Mouse (Mus musculus) embryonic facial prominence, embryonic 12.5 days (tissue): ENCODE results near the gene Aph1c. TPM values are rescaled to one million over a fixed set of nuclear protein-coding genes. Genes with fewer than 3 reads are reported as not detected.
"Not testable (repeated sequence)": the region's sequence is repeated elsewhere in the genome, so short reads cannot be mapped to it uniquely, and the experiment has no call there.

ENCODE experiments used
- ATAC-seq: fragments of 200-750 bp; cut with Nextera tagmentation; 2 replicates; pipeline ENCODE4 v1.8.0; 2017; ENCODE audit not compliant: insufficient number of reproducible peaks, insufficient read depth, low FRiP score, low TSS enrichment
- H3K27ac ChIP-seq: fragments of 300-500 bp; sonication (generic); 2 replicates; pipeline ENCODE4 v1.5.1; 2016; ENCODE audit warnings: mild to moderate bottlenecking
- H3K27me3 ChIP-seq: fragments of 300-500 bp; sonication (generic); 2 replicates; pipeline ENCODE4 v1.6.1; 2016; ENCODE audit warnings: mild to moderate bottlenecking, moderate library complexity
- H3K36me3 ChIP-seq: fragments of 300-500 bp; sonication (generic); 2 replicates; pipeline ENCODE4 v1.6.1; 2016; ENCODE audit warnings: mild to moderate bottlenecking
- H3K4me1 ChIP-seq: fragments of 300-500 bp; sonication (generic); 2 replicates; pipeline ENCODE4 v1.6.1; 2016
- H3K4me2 ChIP-seq: fragments of 300-500 bp; sonication (generic); replicated peaks from 2 replicates; pipeline ENCODE4 v1.6.1; 2016; ENCODE audit warnings: mild to moderate bottlenecking, moderate library complexity
- H3K4me3 ChIP-seq: fragments of 300-500 bp; sonication (generic); 2 replicates; pipeline ENCODE4 v1.5.1; 2016; ENCODE audit warnings: mild to moderate bottlenecking
- H3K9ac ChIP-seq: fragments of 300-500 bp; sonication (generic); 2 replicates; pipeline ENCODE4 v1.6.1; 2016; ENCODE audit warnings: mild to moderate bottlenecking, moderate library complexity
- H3K9me3 ChIP-seq: fragments of 300-500 bp; sonication (generic); 2 replicates; pipeline ENCODE4 v1.6.1; 2016; ENCODE audit warnings: mild to moderate bottlenecking, moderate library complexity
- WGBS: fragments of 180-500 bp; shearing (Covaris S2); methylation state at CpG from one replicate; pipeline ENCODE4 v1.1.7; 2016; 5-methylcytosine and 5-hydroxymethylcytosine counted together
- polyA plus RNA-seq: library from polyadenylated mRNA; unstranded; fragments of >200 nt; fragmentation: Nextera tagmentation; extraction: Ambion mirVana; gene quantifications from 2 replicates; pipeline ENCODE4 v1.2.1, GENCODE M21; 2016

Gene Aph1c
- polyA plus RNA-seq = 2.9 and 3.1 TPM in 2 replicates

DNA sequence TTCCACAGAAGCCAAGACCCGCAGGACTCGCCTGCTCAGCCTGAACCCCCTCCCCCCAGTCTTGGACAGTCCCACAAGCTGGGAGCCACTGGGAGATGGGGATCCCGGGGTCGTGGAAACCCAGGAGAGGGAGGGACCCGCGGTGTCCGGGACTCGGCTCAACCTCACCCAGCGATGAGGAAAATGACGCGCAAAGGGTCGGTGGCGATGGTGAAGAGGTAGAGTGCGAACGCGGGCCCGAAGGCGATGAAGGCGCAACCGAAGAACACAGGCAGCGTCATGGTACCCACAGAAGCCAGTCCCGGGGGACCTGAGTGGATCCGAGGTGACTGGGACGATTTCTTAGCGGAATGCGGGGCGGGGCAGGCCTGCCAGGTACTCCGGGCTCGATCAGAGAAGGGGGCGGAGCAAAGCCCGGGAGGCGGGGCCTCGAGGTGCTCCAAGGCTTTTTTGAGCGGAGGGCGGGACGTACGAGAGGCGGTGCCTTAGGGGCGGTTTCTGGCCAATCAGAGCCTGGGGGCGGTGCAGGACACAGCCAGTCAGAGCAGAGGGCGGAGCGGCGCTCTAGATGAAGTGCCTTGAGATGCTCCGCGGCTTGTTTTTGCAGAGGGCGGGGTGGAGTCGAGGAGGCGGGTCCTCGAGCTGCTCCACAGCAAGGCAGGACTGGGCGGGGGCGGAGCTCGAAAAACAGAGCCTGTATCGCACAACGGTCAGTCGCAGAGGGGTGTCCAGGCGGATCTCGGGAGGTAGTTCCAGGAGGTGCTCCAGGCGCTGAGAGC is at the start of gene Aph1c:
TSS of gene Aph1c (minus strand) at position 409 of the 779 bp plus-strand sequence.
- peaks cover 7% of the 10 kb centered on the region; the same call in 1 of the 2 replicates for H3K4me1 ChIP-seq
- peak within 1 kb of the TSS; percentile 48 for H3K9ac ChIP-seq
- no peaks in the 10 kb centered on the region for H3K36me3 ChIP-seq
- WGBS = under 1% methylated on average over 58 of the region's 58 CpGs
- H3K4me3 ChIP-seq = peak within 1 kb of the TSS; percentile 51
- ATAC-seq = peak; percentile 99
- peak within 1 kb of the TSS; percentile 96 for H3K4me2 ChIP-seq
- no peaks in the 10 kb centered on the region for H3K9me3 ChIP-seq
- no peak within 1 kb of the TSS for H3K27ac ChIP-seq
- peaks cover 4% of the 10 kb centered on the region; the same call in 1 of the 2 replicates for H3K27me3 ChIP-seq

DNA sequence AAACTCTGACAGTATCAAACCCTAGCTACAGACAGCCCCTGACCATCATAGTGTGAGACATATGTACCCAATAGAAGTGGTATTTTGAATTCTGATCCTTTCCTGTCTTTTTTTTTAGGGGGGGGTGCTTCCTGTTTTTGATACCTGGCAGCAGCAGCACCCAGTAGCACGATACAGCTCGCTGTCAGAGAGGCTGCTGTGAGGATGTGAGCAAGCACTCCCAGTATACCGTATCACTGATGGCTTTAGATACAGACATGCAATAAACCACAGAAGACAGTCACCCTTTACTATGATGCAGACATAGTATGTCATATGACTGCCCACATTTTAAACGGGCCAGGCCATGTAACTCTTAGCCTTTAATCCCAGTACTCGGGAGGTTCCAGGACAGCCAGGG is 49.0 kb upstream of the Aph1c start:
- no peaks in the 10 kb centered on the region for H3K9me3 ChIP-seq
- H3K27me3 ChIP-seq = no peaks in the 10 kb centered on the region
- H3K4me2 ChIP-seq = no peak overlapping the region
- no peaks in the 10 kb centered on the region for H3K36me3 ChIP-seq
- no peak overlapping the region for H3K4me3 ChIP-seq
- H3K9ac ChIP-seq = no peak overlapping the region
- no peak for ATAC-seq
- H3K4me1 ChIP-seq = peaks cover 23% of the 10 kb centered on the region
- no peak overlapping the region for H3K27ac ChIP-seq
- 80% methylated on average over 5 of the region's 5 CpGs for WGBS

DNA sequence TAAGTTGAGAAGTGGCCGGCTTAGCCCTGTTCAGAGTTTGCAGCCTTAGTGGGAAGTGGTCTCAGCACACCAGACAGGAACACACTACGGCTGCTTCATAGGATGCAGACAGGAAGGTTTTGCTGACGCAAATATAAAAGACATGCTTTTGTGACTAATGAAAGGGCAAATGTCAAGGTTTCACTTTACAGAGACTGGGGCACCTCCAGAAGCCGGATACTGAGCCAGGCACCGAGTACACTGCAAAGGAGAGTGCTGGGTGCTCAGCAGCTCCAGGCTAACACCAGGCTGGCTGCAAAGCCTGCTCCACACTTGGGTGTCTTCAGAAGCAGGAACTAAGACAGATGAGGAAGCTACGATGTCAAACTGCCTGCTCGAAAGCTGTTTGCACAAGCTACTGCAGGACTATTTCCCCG is 47.9 kb upstream of the Aph1c start:
- H3K9me3 ChIP-seq = no peaks in the 10 kb centered on the region
- no peak overlapping the region for H3K27ac ChIP-seq
- no peak for ATAC-seq
- no peak overlapping the region for H3K9ac ChIP-seq
- H3K4me2 ChIP-seq = no peak overlapping the region
- H3K4me1 ChIP-seq = peaks cover 21% of the 10 kb centered on the region
- no peaks in the 10 kb centered on the region for H3K36me3 ChIP-seq
- no peak overlapping the region for H3K4me3 ChIP-seq
- no peaks in the 10 kb centered on the region for H3K27me3 ChIP-seq
- WGBS = 30% methylated on average over 8 of the region's 8 CpGs

DNA sequence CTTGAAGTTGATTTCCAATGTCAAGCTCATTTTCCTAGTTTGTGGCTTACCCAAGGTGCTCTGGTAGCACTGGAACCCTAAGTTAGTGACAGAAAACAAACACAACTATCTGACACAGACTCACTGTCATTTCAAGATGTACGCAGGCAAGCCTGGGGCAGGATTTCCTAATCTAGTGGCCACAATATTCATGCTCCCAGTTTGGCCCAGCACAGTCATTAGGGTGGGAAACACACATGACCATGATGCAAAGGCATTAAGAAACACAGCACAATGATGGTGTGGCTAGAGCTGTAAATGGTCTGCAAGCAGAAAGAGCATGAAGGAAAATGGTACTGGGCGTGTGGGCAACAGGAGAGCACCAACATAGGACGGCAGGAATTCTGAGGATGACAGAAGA is 47.3 kb upstream of the Aph1c start:
- Histone ChIP-seq H3K4me3 (no peak overlapping the region), H3K36me3 (no peaks in the 10 kb centered on the region), H3K4me1 (peaks cover 16% of the 10 kb centered on the region), H3K9me3 (no peaks in the 10 kb centered on the region), H3K4me2 (no peak overlapping the region), H3K27me3 (no peaks in the 10 kb centered on the region), H3K27ac (no peak overlapping the region), H3K9ac (no peak overlapping the region)
- WGBS = 65% methylated on average over 3 of the region's 3 CpGs
- no peak for ATAC-seq

DNA sequence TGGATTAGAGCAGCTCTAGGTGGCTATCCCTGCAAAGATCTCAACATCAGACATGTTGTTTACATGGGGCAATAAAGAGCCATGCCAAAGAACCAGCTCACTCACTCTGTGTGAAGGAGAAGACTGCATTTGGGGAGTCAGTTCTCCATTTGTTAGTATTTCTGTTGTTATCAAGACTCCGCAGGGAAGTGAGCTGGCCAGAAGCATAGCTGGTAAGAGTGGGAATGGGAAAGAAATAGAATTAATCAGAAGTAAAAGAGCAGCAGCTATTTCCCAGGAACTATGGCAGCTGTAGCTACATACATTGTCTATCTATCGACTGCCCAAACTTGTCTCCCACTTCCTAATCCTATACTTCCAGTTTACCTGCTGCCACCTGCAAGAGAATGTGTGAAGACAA is 46.2 kb upstream of the Aph1c start:
- H3K36me3 ChIP-seq = no peaks in the 10 kb centered on the region
- WGBS = 90% methylated on average over 2 of the region's 2 CpGs
- no peak overlapping the region for H3K4me3 ChIP-seq
- no peak overlapping the region for H3K4me2 ChIP-seq
- no peak overlapping the region for H3K9ac ChIP-seq
- H3K4me1 ChIP-seq = peaks cover 7% of the 10 kb centered on the region
- no peaks in the 10 kb centered on the region for H3K27me3 ChIP-seq
- no peaks in the 10 kb centered on the region for H3K9me3 ChIP-seq
- no peak for ATAC-seq
- H3K27ac ChIP-seq = no peak overlapping the region

DNA sequence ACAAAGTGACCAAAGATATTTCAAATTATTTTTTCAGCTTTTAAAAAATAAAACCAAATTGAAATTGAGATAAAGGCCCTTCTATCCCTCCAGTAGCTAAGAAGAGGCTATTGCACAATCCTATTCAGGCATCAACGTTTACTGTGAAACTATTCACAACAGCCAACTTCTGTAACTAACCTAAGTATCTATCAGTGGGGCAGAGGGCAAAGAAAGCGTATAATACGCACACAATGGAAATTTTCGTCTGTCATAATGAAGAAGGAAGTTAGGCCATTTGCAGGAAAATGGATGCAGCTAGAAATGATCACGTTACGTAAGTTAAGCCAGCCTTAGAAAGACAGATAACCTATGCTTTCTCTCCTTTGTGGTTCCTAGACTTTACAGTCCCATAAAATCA is 45.0 kb upstream of the Aph1c start:
- peaks cover 7% of the 10 kb centered on the region for H3K4me1 ChIP-seq
- H3K36me3 ChIP-seq = no peaks in the 10 kb centered on the region; the same call in 1 of the 2 replicates
- no peak overlapping the region for H3K4me2 ChIP-seq
- 77% methylated on average over 6 of the region's 6 CpGs for WGBS
- 0 out of 2 replicates have a peak, but pooled peaks cover under 1% of the 10 kb centered on the region for H3K9me3 ChIP-seq
- no peaks in the 10 kb centered on the region for H3K27me3 ChIP-seq
- H3K27ac ChIP-seq = no peak overlapping the region
- no peak overlapping the region for H3K4me3 ChIP-seq
- H3K9ac ChIP-seq = no peak overlapping the region
- no peak for ATAC-seq

DNA sequence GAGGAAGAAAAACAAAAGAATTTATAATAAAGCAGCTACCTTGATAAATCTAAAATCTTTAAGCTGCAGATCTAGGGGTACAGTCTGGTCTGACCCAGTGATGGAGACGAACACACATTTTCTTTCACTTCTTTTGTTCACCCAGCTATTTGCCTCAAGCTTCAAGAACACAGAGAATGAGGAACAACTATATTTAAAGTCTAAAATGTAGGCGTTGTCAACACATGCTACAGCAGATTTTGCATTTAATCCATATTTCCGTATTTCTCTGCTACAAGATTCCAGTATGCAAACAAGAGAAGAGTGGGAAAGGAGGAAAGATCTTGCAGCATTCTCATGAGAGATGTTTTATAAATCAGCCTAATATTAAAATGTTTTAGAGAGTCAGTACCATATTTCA is 44.4 kb upstream of the Aph1c start:
- peaks cover 10% of the 10 kb centered on the region for H3K4me1 ChIP-seq
- no peak overlapping the region for H3K9ac ChIP-seq
- peaks cover 6% of the 10 kb centered on the region; the same call in 1 of the 2 replicates for H3K9me3 ChIP-seq
- 94% methylated on average over 3 of the region's 3 CpGs for WGBS
- H3K27ac ChIP-seq = no peak overlapping the region
- no peak overlapping the region for H3K4me3 ChIP-seq
- H3K4me2 ChIP-seq = no peak overlapping the region
- no peaks in the 10 kb centered on the region; the same call in 1 of the 2 replicates for H3K36me3 ChIP-seq
- H3K27me3 ChIP-seq = no peaks in the 10 kb centered on the region
- ATAC-seq = no peak

DNA sequence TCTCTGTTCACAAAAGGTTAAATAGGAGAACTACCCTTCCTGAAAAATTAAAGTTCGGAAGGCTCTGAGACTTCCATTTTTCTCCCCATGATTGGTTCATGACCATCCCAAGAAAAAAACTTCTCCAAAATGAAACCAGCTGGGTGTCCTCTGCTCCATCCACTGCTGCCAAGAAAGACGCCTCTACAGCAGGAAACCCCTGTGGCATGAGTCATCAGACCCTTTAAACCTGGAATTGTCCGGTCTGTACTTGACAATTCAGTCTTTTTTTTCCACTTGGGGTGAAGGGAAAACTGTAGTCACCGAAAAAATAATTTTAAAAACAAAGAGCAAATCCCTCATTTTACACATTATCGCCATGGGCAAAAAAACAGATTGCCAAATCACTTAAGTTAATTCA is 42.1 kb upstream of the Aph1c start:
- Histone ChIP-seq H3K27me3 (no peaks in the 10 kb centered on the region), H3K9ac (no peak overlapping the region), H3K36me3 (no peaks in the 10 kb centered on the region; the same call in 1 of the 2 replicates), H3K4me2 (no peak overlapping the region), H3K4me1 (0 out of 2 replicates have a peak, but pooled peaks cover 3% of the 10 kb centered on the region), H3K4me3 (no peak overlapping the region), H3K9me3 (peaks cover 6% of the 10 kb centered on the region; the same call in 1 of the 2 replicates), H3K27ac (no peak overlapping the region)
- ATAC-seq = no peak
- 64% methylated on average over 5 of the region's 5 CpGs for WGBS

DNA sequence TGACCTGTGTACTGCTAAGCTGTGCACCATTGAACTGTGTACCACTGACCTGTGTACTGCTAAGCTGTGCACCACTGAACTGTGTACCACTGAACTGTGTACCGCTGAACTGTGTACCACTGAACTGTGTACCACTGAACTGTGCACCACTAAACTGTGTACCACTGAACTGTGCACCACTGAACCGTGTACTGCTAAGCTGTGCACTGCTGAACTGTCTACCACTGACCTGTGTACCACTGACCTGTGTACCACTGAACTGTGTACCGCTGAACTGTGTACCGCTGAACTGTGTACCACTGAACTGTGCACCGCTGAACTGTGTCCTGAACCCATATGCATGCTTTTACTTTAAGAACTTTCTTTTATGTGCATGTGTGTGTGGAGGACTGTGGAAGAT is 39.8 kb upstream of the Aph1c start:
- WGBS = 98% methylated on average over 5 of the region's 5 CpGs
- H3K27me3 ChIP-seq = no peaks in the 10 kb centered on the region
- H3K9me3 ChIP-seq = peaks cover 6% of the 10 kb centered on the region; the same call in 1 of the 2 replicates
- no peak overlapping the region for H3K27ac ChIP-seq
- no peak overlapping the region for H3K4me2 ChIP-seq
- 0 out of 2 replicates have a peak, but pooled peaks cover 3% of the 10 kb centered on the region for H3K4me1 ChIP-seq
- H3K36me3 ChIP-seq = no peaks in the 10 kb centered on the region; the same call in 1 of the 2 replicates
- H3K9ac ChIP-seq = no peak overlapping the region
- no peak for ATAC-seq
- H3K4me3 ChIP-seq = no peak overlapping the region

DNA sequence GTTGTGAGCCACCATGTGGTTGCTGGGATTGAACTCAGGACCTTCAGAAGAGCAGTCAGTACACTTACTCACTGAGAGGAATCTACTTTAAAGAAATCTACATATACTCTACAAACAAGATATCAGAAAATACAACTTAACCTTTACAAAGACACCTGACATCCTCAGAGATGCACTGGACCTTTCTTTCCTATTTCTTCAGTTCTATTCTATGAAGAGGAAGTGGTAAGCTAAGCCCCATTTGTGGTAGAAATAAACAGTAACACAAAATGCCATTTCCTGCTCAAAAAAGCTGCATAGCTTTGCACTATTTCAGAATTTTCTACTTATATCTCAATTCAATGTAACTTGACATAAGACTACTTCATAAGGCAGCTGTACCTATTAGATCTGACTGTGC is 39.0 kb upstream of the Aph1c start:
- Histone ChIP-seq H3K9me3 (peaks cover 6% of the 10 kb centered on the region; the same call in 1 of the 2 replicates), H3K9ac (no peak overlapping the region), H3K27ac (no peak overlapping the region), H3K4me3 (no peak overlapping the region), H3K27me3 (no peaks in the 10 kb centered on the region), H3K4me2 (no peak overlapping the region), H3K4me1 (0 out of 2 replicates have a peak, but pooled peaks cover 3% of the 10 kb centered on the region), H3K36me3 (no peaks in the 10 kb centered on the region; the same call in 1 of the 2 replicates)
- ATAC-seq = no peak

DNA sequence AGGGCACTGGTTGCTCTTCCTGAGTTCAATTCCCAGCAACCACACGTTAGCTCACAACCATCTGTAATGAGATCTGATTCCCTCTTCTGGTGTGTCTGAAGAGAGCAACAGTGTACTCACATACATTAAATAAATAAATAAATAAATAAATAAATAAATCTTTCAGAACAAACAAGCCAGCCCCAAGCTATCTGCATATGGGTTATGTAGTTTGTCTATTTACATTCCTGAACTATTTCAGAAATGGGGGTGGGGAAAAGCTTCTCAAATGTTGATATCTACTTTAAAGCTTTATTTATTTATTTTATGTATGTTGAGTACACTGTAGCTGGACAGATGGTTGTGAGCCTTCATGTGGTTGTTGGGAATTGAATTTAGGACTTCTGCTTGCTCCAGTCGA is 38.5 kb upstream of the Aph1c start:
- ATAC-seq, H3K9me3 ChIP-seq, H3K4me3 ChIP-seq, H3K27me3 ChIP-seq, H3K36me3 ChIP-seq, H3K4me1 ChIP-seq, H3K9ac ChIP-seq, H3K27ac ChIP-seq, H3K4me2 ChIP-seq: not testable (repeated sequence)
- 77% methylated on average over 2 of the region's 2 CpGs for WGBS
